Mouse (Mus musculus) cortical plate, adult 2 months (tissue): ENCODE measurements around the gene Trim26.
"Not testable (repeated sequence)": the region's sequence is repeated elsewhere in the genome, so short reads cannot be mapped to it uniquely, and the experiment has no call there.

Experiments
- CTCF ChIP-seq: fragments of 200-500 bp; IDR thresholded peaks from 2 replicates; pipeline ENCODE4 v1.5.1; 2011; ENCODE audit warnings: mild to moderate bottlenecking, control low read depth, low read length; ENCODE audit not compliant: insufficient read depth; ENCODE audit errors: extremely low read depth
- POLR2A ChIP-seq: fragments of 200-500 bp; IDR thresholded peaks from 2 replicates; pipeline ENCODE4 v1.6.1; 2011; ENCODE audit warnings: mild to moderate bottlenecking, low read length, control low read depth; ENCODE audit not compliant: insufficient read depth; ENCODE audit errors: extremely low read depth

GRCm38 (mm10) chr17:36826002-36826401 is 10.9 kb upstream of the Trim26 start:
- TF ChIP-seq CTCF, result peak; percentile 59
- not testable (repeated sequence) for TF ChIP-seq POLR2A
